Mouse (Mus musculus) myocyte (in vitro differentiated cells): ENCODE measurements at regions not wholly inside any gene's neighbourhood (a gene's known extent, or its start where the extent isn't known, plus 50 kb on each side); places are given as distances from the start of the nearest gene placed in this dataset.

Source experiments
- H3K27me3 ChIP-seq: one replicate; pipeline ENCODE4 v1.6.1; 2011; ENCODE audit not compliant: control insufficient read depth, insufficient read depth, insufficient read length
- H3K36me3 ChIP-seq: one replicate; pipeline ENCODE4 v1.6.1; 2011; ENCODE audit not compliant: control insufficient read depth, insufficient read depth
- H3K4me2 ChIP-seq: one replicate; pipeline ENCODE4 v1.6.1; 2011; ENCODE audit warnings: low read depth, control low read depth
- H3K4me3 ChIP-seq: one replicate; pipeline ENCODE4 v1.5.1; 2011; ENCODE audit warnings: mild to moderate bottlenecking, control low read depth, moderate library complexity
- H3K79me2 ChIP-seq: one replicate; pipeline ENCODE4 v1.6.1; 2011; ENCODE audit not compliant: control insufficient read depth, insufficient read depth
- H3ac ChIP-seq: one replicate; pipeline ENCODE4 v1.6.1; 2011; ENCODE audit not compliant: control insufficient read depth, insufficient read length
- CEBPB ChIP-seq: IDR thresholded peaks from 2 replicates; pipeline ENCODE4 v1.6.1; 2011; ENCODE audit warnings: mild to moderate bottlenecking, moderate library complexity; ENCODE audit not compliant: poor library complexity, insufficient read depth, severe bottlenecking
- E2F4 ChIP-seq: IDR thresholded peaks from one replicate; pipeline ENCODE4 v1.6.1; 2011; ENCODE audit warnings: mild to moderate bottlenecking, control low read depth, moderate library complexity; ENCODE audit not compliant: insufficient read depth
- MAX ChIP-seq: IDR thresholded peaks from one replicate; pipeline ENCODE4 v1.6.1; 2011; ENCODE audit warnings: low read depth, mild to moderate bottlenecking, control low read depth
- MYOD1 ChIP-seq, 3 experiments: IDR thresholded peaks; one replicate each; pipeline ENCODE4 v1.6.1; 2011; ENCODE audit warnings: control low read depth in 2 of 3, low read depth in 2 of 3, mild to moderate bottlenecking in 2 of 3, moderate library complexity in 1 of 3; ENCODE audit not compliant: insufficient read length in 2 of 3, control insufficient read depth in 1 of 3
- MYOG ChIP-seq, 3 experiments: IDR thresholded peaks; one replicate each; pipeline ENCODE4 v1.6.1; 2011; ENCODE audit warnings: control low read depth in 2 of 3, low read depth in 2 of 3, mild to moderate bottlenecking in 2 of 3; ENCODE audit not compliant: insufficient read length in 2 of 3, control insufficient read depth in 1 of 3, insufficient read depth in 1 of 3
- POLR2A ChIP-seq: IDR thresholded peaks from one replicate; pipeline ENCODE4 v1.6.1; 2011; ENCODE audit warnings: low read depth, mild to moderate bottlenecking, control low read depth, moderate library complexity; ENCODE audit not compliant: insufficient read length
- POLR2AphosphoS2 ChIP-seq: IDR thresholded peaks from one replicate; pipeline ENCODE4 v1.6.1; 2011; ENCODE audit warnings: low read depth, control low read depth; ENCODE audit not compliant: insufficient read length
- REST ChIP-seq: IDR thresholded peaks from one replicate; pipeline ENCODE4 v1.6.1; 2011; ENCODE audit warnings: mild to moderate bottlenecking, control low read depth, moderate library complexity; ENCODE audit not compliant: insufficient read depth, insufficient read length
- SRF ChIP-seq: IDR thresholded peaks from one replicate; pipeline ENCODE4 v1.6.1; 2011; ENCODE audit warnings: low read depth; ENCODE audit not compliant: control insufficient read depth, insufficient read length
- TCF12 ChIP-seq: IDR thresholded peaks from one replicate; pipeline ENCODE4 v1.6.1; 2011; ENCODE audit warnings: mild to moderate bottlenecking, control low read depth; ENCODE audit not compliant: poor library complexity, insufficient read depth, severe bottlenecking
- TCF3 ChIP-seq: IDR thresholded peaks from one replicate; pipeline ENCODE4 v1.6.1; 2011; ENCODE audit warnings: low read depth, control low read depth; ENCODE audit not compliant: insufficient read length
- USF1 ChIP-seq: IDR thresholded peaks from one replicate; pipeline ENCODE4 v1.6.1; 2011; ENCODE audit warnings: low read depth, mild to moderate bottlenecking, control low read depth, moderate library complexity

DNA sequence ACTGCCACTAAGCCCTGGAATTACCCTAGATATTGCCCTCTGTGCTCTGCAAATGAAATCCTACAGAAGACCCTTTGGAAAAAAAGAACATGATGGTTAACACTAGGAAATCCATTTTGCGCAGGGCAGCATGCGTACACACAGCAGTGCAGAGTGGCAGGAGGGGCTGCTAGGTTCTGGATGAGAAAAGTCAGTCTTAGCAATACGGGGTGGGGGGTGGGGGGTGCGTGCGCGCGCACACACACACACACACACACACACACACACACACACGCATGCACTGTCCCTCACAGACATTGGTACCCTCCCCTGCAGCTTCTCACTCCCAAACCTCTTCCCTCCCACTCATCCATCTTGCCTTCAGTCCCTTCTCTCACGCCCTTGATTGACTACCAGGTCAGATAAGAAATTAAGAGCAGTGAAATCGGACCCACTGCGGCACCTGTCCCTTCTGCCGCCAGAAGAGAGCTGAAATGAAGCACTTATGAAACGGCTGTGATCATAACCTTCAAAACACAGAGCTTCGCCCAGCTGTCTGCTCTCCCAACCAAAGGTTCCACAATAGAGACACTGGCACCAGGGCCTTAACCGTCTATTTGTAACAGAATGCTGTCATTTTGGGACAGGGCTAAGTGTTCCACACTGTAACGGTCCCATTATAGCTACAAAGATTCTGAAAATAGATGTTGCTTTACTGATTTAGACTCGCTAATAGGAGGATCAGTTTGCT, 209.3 kb upstream of the Pitx2 start:
- H3K36me3 ChIP-seq = no peaks in the 10 kb centered on the region
- H3K27me3 ChIP-seq = no peaks in the 10 kb centered on the region
- no peaks in the 10 kb centered on the region for H3K79me2 ChIP-seq
- no peak overlapping the region for H3ac ChIP-seq
- H3K4me2 ChIP-seq = peak overlapping the region; percentile 84
- TF ChIP-seq MYOG (IDR thresholded peaks at IDR 0.05; ENCODE audit: control insufficient read depth in 1 of 3, insufficient read depth in 1 of 3, insufficient read length in 2 of 3, low read depth in 2 of 3) = peak in 2 of 3 experiments; percentile 74 to 93
- TF ChIP-seq CEBPB = no peak
- TF ChIP-seq REST = no peak
- no peak for TF ChIP-seq POLR2A
- TF ChIP-seq MYOD1 (IDR thresholded peaks at IDR 0.05; ENCODE audit: control insufficient read depth in 1 of 3, insufficient read length in 2 of 3, low read depth in 2 of 3) = peak; percentile 23 to 81 (median 72)
- TF ChIP-seq TCF12 = peak; percentile 75
- no peak for TF ChIP-seq POLR2AphosphoS2
- TF ChIP-seq SRF = no peak
- H3K4me3 ChIP-seq = no peak overlapping the region

DNA sequence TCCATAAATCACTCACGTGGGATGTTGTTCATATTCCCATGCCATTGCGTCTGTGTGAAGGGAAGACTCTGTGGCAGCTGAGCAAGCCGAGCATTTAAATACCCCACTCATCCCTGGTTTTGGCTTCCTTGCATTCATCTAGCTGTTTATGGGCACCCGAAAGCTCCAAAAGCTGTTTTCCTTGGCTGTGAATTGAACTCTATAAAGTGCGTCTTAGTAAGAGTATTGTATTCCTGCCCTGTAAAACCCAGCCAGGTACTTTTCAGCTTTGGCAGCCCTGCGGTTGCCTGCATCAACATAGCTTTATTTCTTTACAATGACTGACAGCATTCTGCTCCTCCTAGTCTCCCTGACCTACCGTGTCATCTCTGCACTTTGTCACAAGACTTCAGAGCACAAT, 196.8 kb upstream of the Pitx2 start:
- Histone ChIP-seq H3K36me3 (no peaks in the 10 kb centered on the region), H3K4me2 (no peak overlapping the region), H3K4me3 (no peak overlapping the region), H3K79me2 (no peaks in the 10 kb centered on the region), H3K27me3 (no peaks in the 10 kb centered on the region), H3ac (no peak overlapping the region)
- TF ChIP-seq SRF (no peak), TCF12 (no peak), POLR2AphosphoS2 (no peak), MYOD1 (IDR thresholded peaks at IDR 0.05; ENCODE audit: control insufficient read depth in 1 of 3, insufficient read length in 2 of 3, low read depth in 2 of 3) (no peak), CEBPB (no peak), MAX (no peak), TCF3 (no peak), USF1 (no peak), REST (no peak)

DNA sequence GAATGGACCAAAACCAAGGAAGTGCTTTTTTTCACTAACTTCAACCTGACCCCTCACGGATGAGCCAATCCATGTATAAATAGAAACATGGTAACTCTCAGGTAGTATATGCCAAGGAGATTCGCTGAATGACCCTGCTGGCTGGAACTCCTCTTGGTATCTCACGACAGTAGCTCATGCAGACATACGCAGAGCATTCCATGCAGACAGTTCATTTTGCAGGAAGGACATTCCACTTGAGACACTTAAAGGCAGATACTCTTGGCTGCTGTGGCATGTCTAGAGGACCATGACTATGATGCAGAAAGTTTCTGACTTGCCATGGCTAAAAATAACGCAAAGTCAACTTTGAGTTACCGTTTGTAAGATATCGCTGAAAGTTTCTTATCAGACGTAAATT, 195.6 kb upstream of the Pitx2 start:
- TF ChIP-seq POLR2AphosphoS2 = no peak
- TF ChIP-seq CEBPB = no peak
- no peak for TF ChIP-seq REST
- no peak for TF ChIP-seq MAX
- TF ChIP-seq SRF = no peak
- no peak for TF ChIP-seq TCF12
- TF ChIP-seq USF1 = no peak
- no peak for TF ChIP-seq TCF3
- no peak for TF ChIP-seq MYOG (IDR thresholded peaks at IDR 0.05; ENCODE audit: control insufficient read depth in 1 of 3, insufficient read depth in 1 of 3, insufficient read length in 2 of 3, low read depth in 2 of 3)
- Histone ChIP-seq H3K79me2 (no peaks in the 10 kb centered on the region), H3K36me3 (no peaks in the 10 kb centered on the region), H3K4me2 (no peak overlapping the region), H3K4me3 (no peak overlapping the region), H3K27me3 (no peaks in the 10 kb centered on the region), H3ac (no peak overlapping the region)

DNA sequence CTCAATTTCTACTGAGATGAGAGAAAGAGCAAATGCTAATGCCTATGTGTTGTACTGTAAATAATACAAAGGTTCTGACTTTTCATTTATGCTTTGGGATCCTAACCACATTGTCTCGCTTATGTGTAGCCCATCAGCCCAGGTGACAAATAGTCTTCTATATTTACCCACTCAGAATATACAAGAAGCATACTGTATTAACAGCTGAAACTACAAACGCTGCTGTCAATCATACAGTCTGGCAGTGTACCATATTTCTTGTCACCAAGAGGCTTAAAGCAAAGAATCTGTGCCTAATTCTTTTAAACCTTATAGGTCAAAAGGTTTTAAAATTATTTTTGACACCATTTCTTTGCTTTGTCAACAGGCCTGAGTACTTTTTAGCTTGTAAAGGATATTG, 160.8 kb upstream of the Pitx2 start:
- H3K27me3 ChIP-seq = no peaks in the 10 kb centered on the region
- no peaks in the 10 kb centered on the region for H3K79me2 ChIP-seq
- no peaks in the 10 kb centered on the region for H3K36me3 ChIP-seq
- no peak overlapping the region for H3K4me3 ChIP-seq
- no peak overlapping the region for H3ac ChIP-seq
- H3K4me2 ChIP-seq = peak overlapping the region; percentile 3
- peak; percentile 75 to 84 (median 80) for TF ChIP-seq MYOD1 (IDR thresholded peaks at IDR 0.05; ENCODE audit: control insufficient read depth in 1 of 3, insufficient read length in 2 of 3, low read depth in 2 of 3)
- TF ChIP-seq CEBPB = no peak
- TF ChIP-seq TCF3 = no peak
- no peak for TF ChIP-seq MAX
- peak; percentile 58 for TF ChIP-seq TCF12

DNA sequence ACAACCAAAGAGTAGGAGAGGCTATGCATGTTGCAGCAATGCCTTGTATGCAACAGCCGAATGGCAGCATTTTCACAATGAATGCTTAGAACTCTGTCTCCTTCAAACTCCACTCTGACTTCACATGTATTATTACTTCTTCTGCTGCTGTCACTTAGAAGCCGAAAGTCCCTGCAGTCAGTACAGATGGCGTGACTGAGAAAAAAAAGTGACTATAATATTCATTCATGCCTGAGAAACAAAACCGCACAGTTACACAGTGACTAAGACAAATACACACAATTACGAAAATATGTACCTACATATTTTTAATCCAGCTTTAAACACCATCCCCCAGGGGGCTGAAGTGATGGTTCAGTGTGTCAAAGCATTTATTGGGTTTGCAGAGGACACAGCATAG, 154.8 kb upstream of the Pitx2 start:
- TF ChIP-seq POLR2AphosphoS2 = no peak
- TF ChIP-seq CEBPB = no peak
- no peak for TF ChIP-seq MYOG (IDR thresholded peaks at IDR 0.05; ENCODE audit: control insufficient read depth in 1 of 3, insufficient read depth in 1 of 3, insufficient read length in 2 of 3, low read depth in 2 of 3)
- TF ChIP-seq MAX = no peak
- TF ChIP-seq TCF12 = no peak
- no peak for TF ChIP-seq POLR2A
- TF ChIP-seq MYOD1 (IDR thresholded peaks at IDR 0.05; ENCODE audit: control insufficient read depth in 1 of 3, insufficient read length in 2 of 3, low read depth in 2 of 3) = no peak
- TF ChIP-seq E2F4 = no peak
- no peak for TF ChIP-seq SRF
- no peak for TF ChIP-seq REST
- no peak for TF ChIP-seq TCF3
- TF ChIP-seq USF1 = no peak
- Histone ChIP-seq H3K4me3 (no peak overlapping the region), H3K79me2 (no peaks in the 10 kb centered on the region), H3K27me3 (no peaks in the 10 kb centered on the region), H3ac (no peak overlapping the region), H3K4me2 (no peak overlapping the region), H3K36me3 (no peaks in the 10 kb centered on the region)
